Mouse (Mus musculus) layer of hippocampus, postnatal 25 days (tissue): Measurements from ENCODE around the gene Rai1. TPM values are rescaled to one million over a fixed set of nuclear protein-coding genes. Genes with fewer than 3 reads are reported as not detected.
A peak's percentile ranks its signal among the peaks of the same experiment; 100 is the strongest.

Experiments
- DNase-seq, 2 experiments: peaks; one replicate each; pipeline ENCODE4 v3.0.0; 2022; ENCODE audit warnings: mixed read lengths in 2 of 2, low spot score in 1 of 2; ENCODE audit errors: extremely low spot score in 1 of 2
- total RNA-seq, 2 experiments: library from RNA; stranded (reverse); gene quantifications; 2 replicates each; pipeline ENCODE4 v1.2.3; 2021

Rai1 gene
- total RNA-seq, 2 experiments from 2014 or later, result 60.2 to 76.4 TPM

- DNase-seq, result no peak
Measured at GRCm38 (mm10) chr11:60159955-60160354, 55.1 kb downstream of the Rai1 start.

GRCm38 (mm10) chr11:60160454-60161114 is 55.8 kb downstream of the Rai1 start:
- no peak for DNase-seq

- DNase-seq, result no peak
Measured at GRCm38 (mm10) chr11:60161146-60161874, 56.5 kb downstream of the Rai1 start.

- no peak for DNase-seq
Measured at GRCm38 (mm10) chr11:60162547-60162946, 57.7 kb downstream of the Rai1 start.

GRCm38 (mm10) chr11:60163362-60163761 is 58.5 kb downstream of the Rai1 start:
- no peak for DNase-seq

- no peak for DNase-seq
Measured at GRCm38 (mm10) chr11:60164450-60164849, 59.6 kb downstream of the Rai1 start.

- no peak for DNase-seq
Measured at GRCm38 (mm10) chr11:60165076-60165475, 60.3 kb downstream of the Rai1 start.

GRCm38 (mm10) chr11:60168780-60169179 is 64.0 kb downstream of the Rai1 start:
- no peak for DNase-seq

GRCm38 (mm10) chr11:60172074-60172473 is 67.3 kb downstream of the Rai1 start:
- DNase-seq, result no peak

GRCm38 (mm10) chr11:60173606-60174184 is 68.9 kb downstream of the Rai1 start:
- no peak for DNase-seq

- DNase-seq, result peak; percentile 32 to 67
Measured at GRCm38 (mm10) chr11:60175371-60176181, 70.8 kb downstream of the Rai1 start.

GRCm38 (mm10) chr11:60176182-60176974 is 71.6 kb downstream of the Rai1 start:
- peak; percentile 52 to 68 for DNase-seq

- DNase-seq, result peak; percentile 51 to 64
Measured at GRCm38 (mm10) chr11:60176975-60177657, 72.3 kb downstream of the Rai1 start.

- DNase-seq, result no peak
Measured at GRCm38 (mm10) chr11:60178005-60178404, 73.2 kb downstream of the Rai1 start.

- DNase-seq, result no peak
Measured at GRCm38 (mm10) chr11:60178506-60178905, 73.7 kb downstream of the Rai1 start.

GRCm38 (mm10) chr11:60182116-60182670 is 77.4 kb downstream of the Rai1 start:
- DNase-seq, result no peak

- DNase-seq, result no peak
Measured at GRCm38 (mm10) chr11:60182741-60183140, 77.9 kb downstream of the Rai1 start.

- no peak for DNase-seq
Measured at GRCm38 (mm10) chr11:60184346-60185325, 79.8 kb downstream of the Rai1 start.
